Mouse (Mus musculus): ENCODE results near the gene Fam207a.

GRCm38 (mm10) chr10:77468675-77469074 lies 46.9 kb downstream of the Fam207a start:
- TF ChIP-seq GATA1 (IDR thresholded peaks at IDR 0.05; ENCODE audit: borderline replicate concordance, low read length) (no peak), CTCF (IDR thresholded peaks at IDR 0.05; ENCODE audit: low read depth, low read length) (no peak)
